Mouse (Mus musculus) ES-E14 (cell line): ENCODE results near the gene Vnn1.

Experiments used
- HCFC1 ChIP-seq: IDR thresholded peaks from 2 replicates; pipeline ENCODE4 v1.6.1; 2012; ENCODE audit warnings: low read length, inconsistent platforms, borderline replicate concordance; ENCODE audit not compliant: insufficient read depth
- ZNF384 ChIP-seq: IDR thresholded peaks from 2 replicates; pipeline ENCODE4 v1.6.1; 2012; ENCODE audit warnings: low read depth, low read length, inconsistent platforms

DNA sequence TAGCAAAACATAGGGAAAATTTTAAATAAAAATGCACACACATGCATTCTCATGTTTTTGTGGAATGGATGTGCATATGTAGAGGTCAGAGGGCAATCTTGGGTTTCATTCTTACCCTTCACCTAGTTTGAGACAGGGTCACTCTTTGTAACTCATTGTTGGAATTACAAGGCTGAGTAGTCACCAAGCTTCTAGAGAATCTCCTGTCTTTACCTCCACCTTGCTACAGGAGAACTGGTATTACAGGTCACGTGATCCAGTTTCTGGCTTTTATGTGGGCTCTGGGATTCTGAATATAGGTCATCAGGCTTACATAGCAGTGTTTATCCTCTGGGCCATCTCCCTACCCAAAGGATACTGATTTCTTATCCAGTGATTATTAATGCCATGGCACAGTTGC, 11.2 kb downstream of the Vnn1 start:
- TF ChIP-seq HCFC1 (no peak), ZNF384 (no peak)
